Mouse (Mus musculus): ENCODE results near the gene Thrb. TPM values are rescaled to one million over a fixed set of nuclear protein-coding genes. Genes with fewer than 3 reads are reported as not detected.
"Not testable (repeated sequence)": the region's sequence is repeated elsewhere in the genome, so short reads cannot be mapped to it uniquely, and the experiment has no call there.

The Thrb gene
- polyA plus RNA-seq, 2 experiments = 1.3 to 3.9 TPM

- DNase-seq (ENCODE audit: low spot score) = no peak
- no peak overlapping the region for H3K27ac ChIP-seq (replicated peaks; ENCODE audit: low read depth, low read length)
- no peaks in the 10 kb centered on the region for H3K36me3 ChIP-seq (ENCODE audit: control insufficient read depth, insufficient read depth, low read length)
- no peak overlapping the region for H3K4me3 ChIP-seq (replicated peaks; ENCODE audit: low read length)
- WGBS = 69% methylated on average over 3 of the region's 3 CpGs
- no peak overlapping the region for H3K4me2 ChIP-seq (replicated peaks; ENCODE audit: low read depth, low read length, severe bottlenecking)
- no peak for ATAC-seq (ENCODE audit: low FRiP score, low read depth)
- H3K9ac ChIP-seq (ENCODE audit: low read depth, low read length, severe bottlenecking) = no peak overlapping the region
- no peak for TF ChIP-seq POLR2A (IDR thresholded peaks at IDR 0.05; ENCODE audit: borderline replicate concordance, extremely low read depth, insufficient read depth, insufficient read length)
- no peaks in the 10 kb centered on the region for H3K9me3 ChIP-seq (ENCODE audit: control insufficient read depth, low read length)
- no peaks in the 10 kb centered on the region for H3K27me3 ChIP-seq (ENCODE audit: control insufficient read depth, insufficient read depth, low read length)
- H3K4me1 ChIP-seq (ENCODE audit: control insufficient read depth, insufficient read depth, low read length) = no peaks in the 10 kb centered on the region
Measured at GRCm38 (mm10) chr14:17917899-17918298, 257.8 kb downstream of the Thrb start.

GRCm38 (mm10) chr14:17922807-17923704 lies 263.0 kb downstream of the Thrb start:
- Histone ChIP-seq H3K4me1 (ENCODE audit: control insufficient read depth, insufficient read depth, low read length) (no peaks in the 10 kb centered on the region), H3K9ac (ENCODE audit: low read depth, low read length, severe bottlenecking) (no peak overlapping the region), H3K27me3 (ENCODE audit: control insufficient read depth, insufficient read depth, low read length) (no peaks in the 10 kb centered on the region), H3K4me2 (replicated peaks; ENCODE audit: low read depth, low read length, severe bottlenecking) (no peak overlapping the region), H3K36me3 (ENCODE audit: control insufficient read depth, insufficient read depth, low read length) (no peaks in the 10 kb centered on the region), H3K27ac (replicated peaks; ENCODE audit: low read depth, low read length) (no peak overlapping the region), H3K9me3 (ENCODE audit: control insufficient read depth, low read length) (no peaks in the 10 kb centered on the region), H3K4me3 (replicated peaks; ENCODE audit: low read length) (no peak overlapping the region)
- TF ChIP-seq POLR2A (IDR thresholded peaks at IDR 0.05; ENCODE audit: borderline replicate concordance, extremely low read depth, insufficient read depth, insufficient read length) = no peak
- ATAC-seq (ENCODE audit: low FRiP score, low read depth) (no peak), DNase-seq (ENCODE audit: low spot score) (no peak)
- 75% methylated on average over 8 of the region's 8 CpGs for WGBS

GRCm38 (mm10) chr14:17927469-17927868 lies 267.4 kb downstream of the Thrb start:
- ATAC-seq (ENCODE audit: low FRiP score, low read depth) (no peak), DNase-seq (ENCODE audit: low spot score) (no peak)
- no peaks in the 10 kb centered on the region for H3K36me3 ChIP-seq (ENCODE audit: control insufficient read depth, insufficient read depth, low read length)
- H3K9ac ChIP-seq (ENCODE audit: low read depth, low read length, severe bottlenecking) = no peak overlapping the region
- WGBS = 40% methylated on average over 1 of the region's 1 CpGs
- no peak overlapping the region for H3K27ac ChIP-seq (replicated peaks; ENCODE audit: low read depth, low read length)
- no peaks in the 10 kb centered on the region for H3K9me3 ChIP-seq (ENCODE audit: control insufficient read depth, low read length)
- H3K27me3 ChIP-seq (ENCODE audit: control insufficient read depth, insufficient read depth, low read length) = no peaks in the 10 kb centered on the region
- no peak overlapping the region for H3K4me3 ChIP-seq (replicated peaks; ENCODE audit: low read length)
- no peaks in the 10 kb centered on the region for H3K4me1 ChIP-seq (ENCODE audit: control insufficient read depth, insufficient read depth, low read length)
- H3K4me2 ChIP-seq (replicated peaks; ENCODE audit: low read depth, low read length, severe bottlenecking) = no peak overlapping the region
- TF ChIP-seq POLR2A (IDR thresholded peaks at IDR 0.05; ENCODE audit: borderline replicate concordance, extremely low read depth, insufficient read depth, insufficient read length) = no peak

DNA sequence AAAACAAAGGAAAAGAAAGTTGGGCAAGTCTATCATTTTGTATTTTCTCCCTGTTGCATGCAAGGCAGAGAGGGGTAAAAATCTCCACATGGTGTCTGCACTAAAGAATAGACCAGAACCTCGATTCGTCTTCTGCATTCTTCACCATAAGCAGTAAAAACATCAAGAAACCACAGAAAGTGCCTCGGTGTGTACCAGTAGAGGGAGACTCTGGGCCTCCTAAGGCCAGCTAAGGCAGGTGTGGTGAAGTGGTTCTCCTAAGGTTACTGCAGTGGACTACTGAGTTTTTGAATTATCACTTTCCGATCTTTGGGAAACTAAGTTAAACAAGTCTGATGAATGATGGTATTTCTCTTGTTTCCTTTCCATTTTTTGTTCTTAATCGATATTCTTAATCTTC lies 269.5 kb downstream of the Thrb start:
- DNase-seq (ENCODE audit: low spot score) (no peak), ATAC-seq (ENCODE audit: low FRiP score, low read depth) (no peak)
- no peaks in the 10 kb centered on the region for H3K27me3 ChIP-seq (ENCODE audit: control insufficient read depth, insufficient read depth, low read length)
- H3K9ac ChIP-seq (ENCODE audit: low read depth, low read length, severe bottlenecking) = no peak overlapping the region
- no peak overlapping the region for H3K4me2 ChIP-seq (replicated peaks; ENCODE audit: low read depth, low read length, severe bottlenecking)
- WGBS = 58% methylated on average over 5 of the region's 5 CpGs
- H3K27ac ChIP-seq (replicated peaks; ENCODE audit: low read depth, low read length) = no peak overlapping the region
- no peaks in the 10 kb centered on the region for H3K4me1 ChIP-seq (ENCODE audit: control insufficient read depth, insufficient read depth, low read length)
- H3K9me3 ChIP-seq (ENCODE audit: control insufficient read depth, low read length) = no peaks in the 10 kb centered on the region
- no peaks in the 10 kb centered on the region for H3K36me3 ChIP-seq (ENCODE audit: control insufficient read depth, insufficient read depth, low read length)
- no peak overlapping the region for H3K4me3 ChIP-seq (replicated peaks; ENCODE audit: low read length)
- TF ChIP-seq POLR2A (IDR thresholded peaks at IDR 0.05; ENCODE audit: borderline replicate concordance, extremely low read depth, insufficient read depth, insufficient read length) = no peak

DNA sequence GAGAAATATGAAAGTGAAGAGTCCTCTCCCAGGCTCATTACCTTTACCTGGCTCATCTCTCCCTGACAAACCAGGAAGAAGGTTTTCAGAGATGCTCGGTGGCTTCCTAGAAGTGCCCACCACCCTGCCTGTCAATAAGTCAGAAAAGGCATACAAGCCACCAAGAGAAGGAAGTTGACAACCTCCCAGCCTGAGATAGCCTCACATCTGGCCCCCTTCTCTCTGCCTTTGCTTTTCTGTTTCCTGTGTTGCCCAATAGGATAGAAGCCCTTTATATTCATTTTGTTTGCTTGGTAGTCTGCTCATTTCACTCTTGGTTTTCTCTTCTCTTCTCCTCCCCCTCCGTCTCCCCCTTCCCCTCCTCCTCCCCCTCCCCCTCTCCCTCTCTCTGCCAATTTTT lies 273.4 kb downstream of the Thrb start:
- no peak for ATAC-seq (ENCODE audit: low FRiP score, low read depth)
- Histone ChIP-seq H3K4me2 (replicated peaks; ENCODE audit: low read depth, low read length, severe bottlenecking) (no peak overlapping the region), H3K9me3 (ENCODE audit: control insufficient read depth, low read length) (no peaks in the 10 kb centered on the region), H3K36me3 (ENCODE audit: control insufficient read depth, insufficient read depth, low read length) (no peaks in the 10 kb centered on the region), H3K27ac (replicated peaks; ENCODE audit: low read depth, low read length) (no peak overlapping the region), H3K4me1 (ENCODE audit: control insufficient read depth, insufficient read depth, low read length) (no peaks in the 10 kb centered on the region), H3K9ac (ENCODE audit: low read depth, low read length, severe bottlenecking) (no peak overlapping the region), H3K4me3 (replicated peaks; ENCODE audit: low read length) (no peak overlapping the region), H3K27me3 (ENCODE audit: control insufficient read depth, insufficient read depth, low read length) (no peaks in the 10 kb centered on the region)
- no peak for TF ChIP-seq POLR2A (IDR thresholded peaks at IDR 0.05; ENCODE audit: borderline replicate concordance, extremely low read depth, insufficient read depth, insufficient read length)
- WGBS = 89% methylated on average over 2 of the region's 2 CpGs
- no peak for DNase-seq (ENCODE audit: low spot score)

- H3K27me3 ChIP-seq (ENCODE audit: control insufficient read depth, insufficient read depth, low read length); DNase-seq (ENCODE audit: low spot score); H3K36me3 ChIP-seq (ENCODE audit: control insufficient read depth, insufficient read depth, low read length); H3K9ac ChIP-seq (ENCODE audit: low read depth, low read length, severe bottlenecking); ATAC-seq (ENCODE audit: low FRiP score, low read depth); H3K4me1 ChIP-seq (ENCODE audit: control insufficient read depth, insufficient read depth, low read length); H3K4me3 ChIP-seq (replicated peaks; ENCODE audit: low read length); H3K9me3 ChIP-seq (ENCODE audit: control insufficient read depth, low read length); H3K27ac ChIP-seq (replicated peaks; ENCODE audit: low read depth, low read length); H3K4me2 ChIP-seq (replicated peaks; ENCODE audit: low read depth, low read length, severe bottlenecking): not testable (repeated sequence)
- 86% methylated on average over 4 of the region's 4 CpGs for WGBS
Measured at GRCm38 (mm10) chr14:17934779-17935178, 274.7 kb downstream of the Thrb start.
